Mouse (Mus musculus): Measurements from ENCODE around the gene Tex12. TPM values are rescaled to one million over a fixed set of nuclear protein-coding genes. Genes with fewer than 3 reads are reported as not detected.

The Tex12 gene
- polyA plus RNA-seq, 1 experiment = not detected

DNA sequence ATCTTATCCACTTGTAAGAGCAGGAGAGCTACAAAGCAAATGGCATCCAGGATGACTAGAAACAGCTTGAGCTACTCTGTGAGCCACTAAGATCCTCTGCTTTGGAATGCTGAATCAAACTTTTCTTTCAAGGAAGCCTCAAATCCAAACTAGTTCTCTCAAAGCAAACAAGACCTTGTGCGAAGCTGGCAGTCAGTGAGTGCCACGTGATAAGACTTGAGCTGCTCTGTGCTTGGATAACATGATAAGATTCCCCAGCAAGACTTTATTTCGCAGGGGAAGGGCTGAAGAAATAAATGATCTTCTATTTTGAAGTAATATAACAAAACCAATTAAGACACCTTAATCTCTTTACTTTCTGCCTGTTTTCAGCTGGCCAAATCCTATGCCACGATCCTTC lies 4.8 kb upstream of the Tex12 start:
- Histone ChIP-seq H3K27me3 (ENCODE audit: control insufficient read depth) (no peaks in the 10 kb centered on the region), H3K9me3 (ENCODE audit: control insufficient read depth, low read length) (peaks cover 3% of the 10 kb centered on the region; the same call in 1 of the 2 replicates)
- no peak for TF ChIP-seq TAL1 (IDR thresholded peaks at IDR 0.05; ENCODE audit: low read length)
- no peak for TF ChIP-seq GATA1 (IDR thresholded peaks at IDR 0.05; ENCODE audit: low read length)

GRCm38 (mm10) chr9:50565173-50565572 lies 4.0 kb upstream of the Tex12 start:
- Histone ChIP-seq H3K36me3 (ENCODE audit: control insufficient read depth) (no peaks in the 10 kb centered on the region), H3K4me3 (replicated peaks) (no peak overlapping the region), H3K27me3 (ENCODE audit: control insufficient read depth) (no peaks in the 10 kb centered on the region), H3K4me1 (ENCODE audit: control insufficient read depth) (no peaks in the 10 kb centered on the region), H3K9me3 (ENCODE audit: control insufficient read depth, low read length) (peaks cover 3% of the 10 kb centered on the region; the same call in 1 of the 2 replicates)
- TF ChIP-seq GATA1 (IDR thresholded peaks at IDR 0.05; ENCODE audit: low read length) (no peak), TAL1 (IDR thresholded peaks at IDR 0.05; ENCODE audit: low read length) (no peak)

More for the DNA sequence above, 4.8 kb upstream of the Tex12 start:
- Histone ChIP-seq H3K4me1 (ENCODE audit: control insufficient read depth) (no peaks in the 10 kb centered on the region), H3K4me3 (replicated peaks) (no peak overlapping the region), H3K36me3 (ENCODE audit: control insufficient read depth) (no peaks in the 10 kb centered on the region)

- Histone ChIP-seq H3K9me3 (ENCODE audit: control insufficient read depth, low read length) (peaks cover 3% of the 10 kb centered on the region; the same call in 1 of the 2 replicates), H3K4me3 (replicated peaks) (no peak overlapping the region), H3K36me3 (ENCODE audit: control insufficient read depth) (no peaks in the 10 kb centered on the region), H3K4me1 (ENCODE audit: control insufficient read depth) (no peaks in the 10 kb centered on the region), H3K27me3 (ENCODE audit: control insufficient read depth) (no peaks in the 10 kb centered on the region)
- TF ChIP-seq GATA1 (IDR thresholded peaks at IDR 0.05; ENCODE audit: low read length) (no peak), TAL1 (IDR thresholded peaks at IDR 0.05; ENCODE audit: low read length) (no peak)
Measured at GRCm38 (mm10) chr9:50561918-50562360, 814 bp upstream of the Tex12 start.

DNA sequence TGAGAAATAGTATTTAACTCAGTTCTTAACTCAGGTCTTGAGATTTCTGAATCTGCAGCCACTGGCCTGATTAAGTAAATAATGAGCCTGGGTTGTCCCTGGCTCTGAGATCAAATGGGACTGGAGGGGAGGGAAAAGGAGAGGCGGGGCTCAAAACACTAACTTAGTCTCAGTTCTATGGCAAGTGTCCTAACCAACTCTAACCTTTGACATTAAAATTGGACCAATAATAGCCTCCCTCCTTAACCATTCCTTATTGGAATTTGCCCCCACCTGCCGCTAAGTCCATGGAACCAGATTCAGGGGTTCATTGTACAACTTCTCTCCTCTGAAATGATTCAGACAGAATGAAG lies 6.1 kb downstream of the Tex12 start, which contains the start of gene Bco2:
TSS of gene Bco2 (minus strand) at position 88 of the 353 bp plus-strand sequence.
- H3K4me1 ChIP-seq (ENCODE audit: control insufficient read depth) = no peaks in the 10 kb centered on the region
- H3K27me3 ChIP-seq (ENCODE audit: control insufficient read depth) = no peaks in the 10 kb centered on the region; the same call in 1 of the 2 replicates
- no peaks in the 10 kb centered on the region for H3K36me3 ChIP-seq (ENCODE audit: control insufficient read depth)
- TF ChIP-seq TAL1 (IDR thresholded peaks at IDR 0.05; ENCODE audit: low read length) (no peak), GATA1 (IDR thresholded peaks at IDR 0.05; ENCODE audit: low read length) (no peak)
- H3K4me3 ChIP-seq (replicated peaks) = no peak within 1 kb of the TSS
- H3K9me3 ChIP-seq (ENCODE audit: control insufficient read depth, low read length) = no peaks in the 10 kb centered on the region

DNA sequence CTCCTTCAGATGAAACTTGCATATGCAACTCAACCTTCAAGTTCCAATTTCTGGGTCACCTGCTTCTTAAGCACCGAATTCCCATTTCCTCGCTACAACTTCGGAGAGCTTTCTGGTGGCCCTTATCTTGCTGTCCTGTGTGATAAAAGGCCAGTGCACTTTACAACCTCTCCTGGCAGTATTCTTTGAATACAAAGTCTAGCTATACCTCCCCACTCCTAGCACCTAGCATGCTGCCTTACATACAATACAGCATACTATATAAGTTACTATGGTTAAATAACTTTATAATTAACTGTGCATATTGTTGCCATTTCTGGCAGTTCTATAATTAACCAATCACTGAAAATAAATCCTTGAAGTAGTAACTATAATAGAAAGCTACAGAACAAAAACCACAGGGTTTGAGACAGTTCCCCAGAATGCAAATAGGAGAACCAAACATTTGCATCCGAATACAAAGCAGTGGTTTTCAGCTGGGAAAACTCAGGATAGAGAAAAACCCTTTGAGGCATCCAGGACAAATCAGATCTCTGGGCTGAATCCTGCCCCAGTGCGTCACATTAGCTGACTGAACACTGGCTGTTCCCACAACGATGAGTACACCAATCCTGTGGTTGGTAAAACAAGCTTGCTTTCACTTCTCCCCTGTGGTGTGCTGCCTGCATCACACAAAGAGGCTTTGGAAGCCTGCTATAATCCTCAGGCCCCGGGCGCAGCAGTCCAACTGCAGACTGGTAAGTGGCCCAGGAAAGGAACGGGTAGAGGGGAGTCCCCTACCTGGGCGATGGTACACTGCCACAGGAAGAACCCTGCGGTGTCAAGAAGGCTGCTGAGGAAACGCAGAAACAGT lies 6.7 kb downstream of the Tex12 start, which contains the start of gene Il18:
TSS of gene Il18 (plus strand) at position 587 of the 853 bp plus-strand sequence.
- Histone ChIP-seq H3K36me3 (ENCODE audit: control insufficient read depth) (no peaks in the 10 kb centered on the region), H3K27me3 (ENCODE audit: control insufficient read depth) (no peaks in the 10 kb centered on the region; the same call in 1 of the 2 replicates), H3K4me3 (replicated peaks) (no peak within 1 kb of the TSS), H3K9me3 (ENCODE audit: control insufficient read depth, low read length) (no peaks in the 10 kb centered on the region), H3K4me1 (ENCODE audit: control insufficient read depth) (no peaks in the 10 kb centered on the region)
- TF ChIP-seq TAL1 (IDR thresholded peaks at IDR 0.05; ENCODE audit: low read length) (no peak), GATA1 (IDR thresholded peaks at IDR 0.05; ENCODE audit: low read length) (no peak)

DNA sequence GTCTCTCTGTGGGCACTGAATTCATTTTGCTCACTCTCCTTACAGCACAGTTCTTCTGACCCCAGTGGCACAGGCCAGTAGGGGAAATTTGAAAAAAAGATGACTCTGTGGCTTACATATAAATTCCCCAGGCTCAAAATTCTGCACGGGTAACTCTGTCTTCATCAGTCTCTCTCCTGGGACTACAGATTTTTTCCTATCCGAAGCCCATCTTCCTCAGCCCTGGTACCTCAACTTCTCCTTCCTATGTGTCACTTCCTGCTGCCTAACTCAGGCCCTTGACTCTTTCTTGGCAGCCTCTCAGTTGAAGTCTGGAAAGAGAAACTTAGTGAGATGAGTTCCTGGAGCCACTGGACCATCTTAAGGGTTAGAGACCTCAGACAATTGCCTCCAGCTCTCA lies 7.6 kb downstream of the Tex12 start:
- Histone ChIP-seq H3K4me3 (replicated peaks) (no peak overlapping the region), H3K9me3 (ENCODE audit: control insufficient read depth, low read length) (no peaks in the 10 kb centered on the region), H3K27me3 (ENCODE audit: control insufficient read depth) (no peaks in the 10 kb centered on the region; the same call in 1 of the 2 replicates), H3K4me1 (ENCODE audit: control insufficient read depth) (no peaks in the 10 kb centered on the region), H3K36me3 (ENCODE audit: control insufficient read depth) (no peaks in the 10 kb centered on the region)
- TF ChIP-seq TAL1 (IDR thresholded peaks at IDR 0.05; ENCODE audit: low read length) = no peak
- TF ChIP-seq GATA1 (IDR thresholded peaks at IDR 0.05; ENCODE audit: low read length) = no peak

DNA sequence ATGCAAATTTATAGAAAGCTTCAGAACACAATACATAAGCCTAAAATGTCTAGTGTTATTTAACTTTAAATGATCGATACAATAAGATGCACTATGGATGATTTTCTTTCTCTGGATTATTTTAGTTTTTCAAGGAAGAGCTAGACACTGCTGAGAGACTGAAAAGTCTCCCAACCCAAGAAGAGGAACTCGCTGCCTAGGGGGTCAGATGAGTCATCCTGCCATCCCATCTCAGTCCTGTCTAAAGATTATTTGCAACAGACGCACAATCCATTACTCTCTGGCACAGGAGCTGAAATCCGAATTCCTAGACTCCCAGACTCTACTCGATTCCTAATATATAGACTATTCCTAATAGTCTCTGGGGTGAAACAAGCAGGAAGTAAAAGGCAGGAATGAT lies 8.9 kb downstream of the Tex12 start:
- Histone ChIP-seq H3K27me3 (ENCODE audit: control insufficient read depth) (no peaks in the 10 kb centered on the region; the same call in 1 of the 2 replicates), H3K36me3 (ENCODE audit: control insufficient read depth) (no peaks in the 10 kb centered on the region), H3K4me1 (ENCODE audit: control insufficient read depth) (no peaks in the 10 kb centered on the region), H3K4me3 (replicated peaks) (no peak overlapping the region), H3K9me3 (ENCODE audit: control insufficient read depth, low read length) (no peaks in the 10 kb centered on the region)
- TF ChIP-seq GATA1 (IDR thresholded peaks at IDR 0.05; ENCODE audit: low read length) = no peak

DNA sequence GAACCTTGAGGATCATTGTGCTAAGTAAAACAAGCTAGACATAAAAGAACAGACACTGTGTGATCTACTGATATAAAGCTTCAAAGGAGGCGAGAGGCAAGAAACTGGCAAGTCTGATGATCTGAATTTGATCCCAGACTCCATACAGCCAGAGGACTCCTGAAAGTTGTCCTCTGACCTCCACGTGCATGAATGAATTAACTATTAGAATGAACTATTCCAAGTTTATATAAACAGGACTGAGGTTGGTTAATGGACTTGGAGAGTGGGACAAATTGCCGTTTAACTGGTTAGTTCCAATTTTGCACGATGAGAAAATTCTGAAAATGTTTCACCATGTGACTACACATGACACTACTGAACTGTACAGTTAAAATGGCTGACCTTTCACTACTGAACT lies 12.2 kb downstream of the Tex12 start:
- H3K9me3 ChIP-seq (ENCODE audit: control insufficient read depth, low read length) = no peaks in the 10 kb centered on the region
- TF ChIP-seq TAL1 (IDR thresholded peaks at IDR 0.05; ENCODE audit: low read length) = no peak
- TF ChIP-seq GATA1 (IDR thresholded peaks at IDR 0.05; ENCODE audit: low read length) = no peak
- H3K27me3 ChIP-seq (ENCODE audit: control insufficient read depth) = no peaks in the 10 kb centered on the region
- no peaks in the 10 kb centered on the region for H3K4me1 ChIP-seq (ENCODE audit: control insufficient read depth)
- H3K4me3 ChIP-seq (replicated peaks) = no peak overlapping the region
- H3K36me3 ChIP-seq (ENCODE audit: control insufficient read depth) = no peaks in the 10 kb centered on the region

- H3K36me3 ChIP-seq (ENCODE audit: control insufficient read depth) = no peaks in the 10 kb centered on the region
- no peaks in the 10 kb centered on the region for H3K4me1 ChIP-seq (ENCODE audit: control insufficient read depth)
- no peak for TF ChIP-seq TAL1 (IDR thresholded peaks at IDR 0.05; ENCODE audit: low read length)
- TF ChIP-seq GATA1 (IDR thresholded peaks at IDR 0.05; ENCODE audit: low read length) = no peak
- no peaks in the 10 kb centered on the region for H3K27me3 ChIP-seq (ENCODE audit: control insufficient read depth)
- no peak overlapping the region for H3K4me3 ChIP-seq (replicated peaks)
- no peaks in the 10 kb centered on the region for H3K9me3 ChIP-seq (ENCODE audit: control insufficient read depth, low read length)
Measured at GRCm38 (mm10) chr9:50547859-50548478, 13.2 kb downstream of the Tex12 start.
